Mouse (Mus musculus): ENCODE data around the gene Sapcd2.

The Sapcd2 gene

DNA sequence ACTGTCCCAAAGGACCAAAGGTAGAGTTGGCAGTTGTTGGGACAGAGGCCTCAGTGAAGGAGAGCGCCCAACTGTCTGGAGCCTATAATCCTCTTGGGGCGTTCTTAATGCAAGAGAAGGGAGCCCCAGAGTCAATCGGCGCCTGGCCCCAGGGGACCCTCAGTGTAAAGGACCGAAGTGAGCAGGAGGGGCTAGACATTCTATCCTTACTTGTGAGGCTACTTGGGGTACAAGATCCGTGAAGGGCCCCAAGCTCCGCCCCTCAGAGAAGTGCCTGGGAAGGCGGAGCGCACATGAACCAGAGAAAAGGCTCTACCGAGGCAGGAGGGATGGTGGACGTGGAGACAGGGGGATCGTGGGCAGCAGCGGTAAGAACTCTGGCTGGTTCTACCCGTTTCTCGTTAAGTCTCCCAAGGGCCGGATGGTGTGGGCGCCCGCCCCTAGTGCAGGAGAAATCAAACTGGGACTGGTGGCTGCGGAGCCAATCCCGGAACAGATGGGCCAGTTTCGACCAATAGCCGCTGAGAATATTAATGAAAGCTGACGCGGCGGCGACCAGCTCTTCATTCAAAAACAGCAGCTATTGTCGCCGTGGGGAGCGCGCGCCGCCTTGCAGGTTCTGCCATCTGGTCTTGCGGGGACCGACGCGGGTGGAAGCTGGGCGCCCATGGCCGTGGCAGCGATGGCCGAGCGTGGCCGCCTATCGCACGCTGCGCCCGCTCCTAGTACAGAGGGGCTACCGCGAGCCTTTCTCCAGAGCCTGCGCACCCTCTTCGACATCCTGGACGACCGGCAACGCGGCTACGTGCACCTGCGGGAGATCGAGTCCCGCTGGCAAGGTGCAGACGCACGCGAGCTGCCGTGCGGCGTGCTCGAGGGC is at the start of gene Sapcd2:
Gene Sapcd2, plus strand, starts transcription at position 558 of the 880 bp plus-strand sequence.
- DNase-seq (ENCODE audit: low spot score in 2 of 2), result peak; percentile 76 to 78

DNA sequence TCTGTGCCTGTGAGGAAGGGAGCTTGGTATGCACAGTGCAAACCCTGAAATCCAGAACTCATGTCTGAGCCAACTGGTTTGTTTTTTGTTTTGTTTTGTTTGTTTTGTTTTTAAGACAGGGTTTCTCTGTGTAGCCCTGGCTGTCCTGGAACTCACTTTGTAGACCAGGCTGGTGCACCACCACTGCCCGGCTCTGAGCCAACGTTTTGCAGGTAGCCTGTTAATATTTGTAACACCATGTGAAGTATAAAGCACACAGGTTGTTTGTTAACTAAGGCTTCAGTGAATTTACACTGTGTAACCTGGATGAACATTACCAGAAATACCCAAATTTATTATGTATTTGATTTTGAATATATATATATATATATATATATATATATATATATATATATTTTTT is 46.1 kb upstream of the Sapcd2 start:
- DNase-seq (ENCODE audit: low spot score in 2 of 2), result no peak

DNA sequence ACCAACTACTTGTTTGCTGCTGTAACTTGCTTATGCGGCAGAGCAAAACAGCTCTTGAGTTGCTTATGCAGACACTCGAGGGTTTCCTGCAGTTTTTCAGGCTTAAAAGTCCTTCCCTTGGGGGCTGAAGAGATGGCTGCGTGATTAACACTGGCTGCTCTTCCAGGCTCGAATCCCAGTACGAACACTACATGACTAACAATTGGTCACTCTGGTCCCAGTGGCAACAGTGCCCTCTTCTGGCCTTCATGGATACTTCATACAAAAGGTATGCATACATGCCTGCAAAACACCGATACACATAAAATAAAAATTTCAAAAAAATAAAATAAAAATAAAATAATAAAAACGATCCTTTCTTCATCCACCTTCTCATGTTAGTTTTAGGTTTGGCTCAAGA is 43.7 kb upstream of the Sapcd2 start:
- no peak for DNase-seq (ENCODE audit: low spot score in 2 of 2)

DNA sequence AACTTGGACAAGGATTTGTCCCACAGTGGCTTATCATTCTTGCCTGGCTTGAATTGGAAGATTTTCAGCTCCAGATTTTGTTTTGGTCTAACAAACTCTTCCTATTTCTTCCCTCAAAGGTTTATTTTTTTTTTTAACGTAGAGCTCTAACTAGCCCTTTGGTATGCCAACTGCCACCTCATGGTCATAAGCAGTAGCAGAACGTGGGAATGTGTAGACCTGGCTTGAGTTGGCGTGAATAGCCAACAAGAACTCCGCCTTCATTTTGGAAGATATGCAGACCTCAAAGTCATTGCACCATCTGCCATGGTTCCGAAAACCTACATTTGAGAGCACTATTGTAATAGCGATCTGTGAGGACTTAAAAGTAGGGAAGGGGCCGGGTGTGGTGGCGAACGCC is 40.7 kb upstream of the Sapcd2 start:
- DNase-seq (ENCODE audit: low spot score in 2 of 2), result no peak

DNA sequence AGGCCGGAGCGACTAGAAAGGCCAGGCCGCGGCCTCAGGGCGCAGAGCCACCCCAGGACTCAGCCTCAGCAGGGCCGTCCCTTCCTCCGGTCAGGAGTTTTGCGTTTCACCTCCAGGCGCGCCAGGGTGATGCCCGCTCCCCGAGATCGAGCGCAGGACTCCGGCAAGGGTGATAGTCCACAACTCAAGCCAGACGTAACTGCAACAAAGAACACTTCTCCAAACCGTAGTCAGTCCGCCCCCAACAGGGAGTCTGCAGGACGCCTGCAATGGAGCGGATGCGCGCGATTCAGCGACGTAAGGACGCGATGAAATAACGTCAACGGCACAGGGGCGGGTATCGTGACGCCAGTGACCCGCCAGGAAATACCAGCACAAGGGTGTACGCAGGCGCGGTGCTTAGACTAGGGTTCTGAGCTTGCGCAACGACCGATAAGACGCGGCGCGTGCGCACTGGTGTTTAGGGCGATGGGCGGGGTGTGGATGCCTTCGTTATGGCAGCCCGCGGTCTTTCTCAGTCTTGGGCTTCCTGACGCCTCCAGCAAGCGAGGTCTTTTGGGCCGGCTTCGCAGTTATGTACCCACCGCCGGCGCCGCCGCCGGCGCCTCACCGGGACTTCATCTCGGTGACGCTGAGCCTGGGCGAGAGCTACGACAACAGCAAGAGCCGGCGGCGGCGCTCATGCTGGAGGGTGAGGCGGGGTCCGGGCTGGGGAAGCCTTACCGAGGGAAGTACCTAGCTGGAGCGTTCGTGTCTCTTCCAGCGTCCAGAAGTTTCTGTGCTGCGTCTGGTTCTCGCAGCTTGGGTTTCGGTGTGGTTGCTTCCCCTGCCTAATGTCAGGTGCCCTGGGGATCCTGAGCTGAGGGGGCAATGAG is 39.6 kb upstream of the Sapcd2 start, which contains the start of gene Man1b1:
Gene Man1b1, plus strand, starts transcription at position 53 of the 875 bp plus-strand sequence.
- DNase-seq (ENCODE audit: low spot score in 2 of 2), result peak; percentile 98 to 99

DNA sequence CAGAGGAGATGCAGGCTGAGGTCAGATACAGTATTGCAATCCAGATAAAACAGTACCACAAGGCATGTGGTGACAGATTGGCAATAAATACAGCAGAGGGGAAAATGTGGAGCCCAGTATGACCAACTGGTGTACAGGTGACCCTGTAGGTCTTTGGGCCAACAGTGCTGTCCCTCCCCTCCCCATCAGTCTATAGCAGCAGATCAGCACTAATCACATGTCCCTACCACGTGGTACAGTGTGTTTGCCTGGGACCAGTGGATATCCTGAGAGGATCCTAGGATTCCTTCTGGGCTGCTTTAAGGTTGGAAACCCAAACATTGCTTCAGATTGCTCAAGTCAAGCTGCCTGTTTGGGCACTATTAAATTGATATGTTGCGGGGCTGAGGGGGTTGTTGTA is 38.6 kb upstream of the Sapcd2 start:
- no peak for DNase-seq (ENCODE audit: low spot score in 2 of 2)

DNA sequence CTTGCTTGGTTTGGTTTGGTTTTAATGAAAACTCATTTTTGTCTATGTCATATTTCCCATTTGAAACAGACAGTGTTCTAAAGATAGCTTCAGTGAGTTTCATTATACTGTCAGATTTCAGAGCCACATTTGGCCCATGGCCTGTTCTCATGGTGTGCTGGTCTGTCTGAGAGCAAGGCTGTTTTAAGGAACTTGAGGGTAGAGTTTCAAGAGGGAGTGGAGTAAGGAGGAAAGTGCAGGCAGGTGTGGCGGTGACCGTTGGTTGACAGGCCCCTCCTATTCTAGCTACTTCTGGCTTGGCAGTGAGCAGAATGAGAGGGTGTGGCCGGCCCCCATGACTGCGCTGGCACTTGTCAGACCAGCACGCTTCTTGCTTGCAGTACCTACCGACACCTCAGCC is 33.8 kb upstream of the Sapcd2 start:
- no peak for DNase-seq (ENCODE audit: low spot score in 2 of 2)

DNA sequence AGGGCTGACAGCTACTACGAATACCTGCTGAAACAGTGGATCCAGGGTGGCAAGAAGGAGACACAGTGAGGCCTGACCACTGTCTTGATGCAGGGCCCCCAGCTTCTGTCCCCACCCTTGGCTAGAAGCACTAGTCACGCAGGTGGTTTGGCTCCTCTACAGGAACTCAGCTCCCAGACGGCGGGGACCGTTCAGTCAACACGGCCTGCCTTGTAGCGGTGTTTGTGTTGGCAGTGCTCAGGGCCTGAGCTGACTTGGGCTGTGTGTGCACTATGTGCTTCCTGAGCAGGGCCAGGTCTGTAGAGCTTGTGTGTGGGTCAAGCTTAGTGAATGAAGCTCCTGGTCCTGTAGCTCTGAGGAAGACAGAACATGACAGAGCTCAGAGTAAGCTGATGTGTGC is 24.0 kb upstream of the Sapcd2 start:
- DNase-seq (ENCODE audit: low spot score in 2 of 2), result no peak

DNA sequence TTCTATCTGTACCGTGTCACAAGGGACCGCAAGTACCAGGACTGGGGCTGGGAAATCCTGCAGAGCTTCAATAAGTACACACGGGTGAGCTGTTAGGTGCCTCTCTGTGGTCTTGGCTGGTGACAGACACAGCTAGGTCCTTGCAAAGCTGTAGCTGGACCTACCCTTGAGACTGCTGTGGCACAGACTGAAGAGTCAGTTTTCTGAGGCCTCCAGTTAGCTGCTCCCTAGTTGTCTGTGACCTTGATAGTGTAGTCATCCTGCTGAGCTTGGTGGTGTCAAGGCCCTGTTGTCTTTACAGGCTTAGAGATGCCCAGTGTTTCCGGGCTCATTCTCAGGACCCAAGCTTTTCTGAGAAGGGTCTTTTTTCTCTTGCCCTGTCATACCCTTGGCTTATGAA is 22.6 kb upstream of the Sapcd2 start:
- DNase-seq (ENCODE audit: low spot score in 2 of 2), result no peak

DNA sequence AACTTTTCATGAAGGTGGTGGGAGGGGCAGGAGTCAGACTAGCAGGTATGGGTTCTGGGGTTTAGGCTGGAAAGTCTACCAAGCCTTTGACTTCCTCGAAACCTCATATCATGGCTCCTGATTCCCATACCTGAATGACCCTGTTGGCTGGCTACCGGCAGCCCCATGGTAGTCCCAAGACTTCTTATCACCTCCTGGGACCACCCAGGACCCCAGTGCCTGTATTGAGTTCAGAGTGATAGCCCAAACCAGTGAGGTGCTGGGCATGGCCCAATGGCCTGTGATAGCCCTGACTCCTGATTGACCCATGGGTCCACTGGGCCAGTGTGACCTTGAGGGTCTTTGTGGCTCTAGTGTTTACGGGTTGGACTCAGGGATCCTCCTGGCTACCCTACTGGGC is 21.4 kb upstream of the Sapcd2 start:
- DNase-seq (ENCODE audit: low spot score in 2 of 2), result peak in 1 of 2 experiments; percentile 15

DNA sequence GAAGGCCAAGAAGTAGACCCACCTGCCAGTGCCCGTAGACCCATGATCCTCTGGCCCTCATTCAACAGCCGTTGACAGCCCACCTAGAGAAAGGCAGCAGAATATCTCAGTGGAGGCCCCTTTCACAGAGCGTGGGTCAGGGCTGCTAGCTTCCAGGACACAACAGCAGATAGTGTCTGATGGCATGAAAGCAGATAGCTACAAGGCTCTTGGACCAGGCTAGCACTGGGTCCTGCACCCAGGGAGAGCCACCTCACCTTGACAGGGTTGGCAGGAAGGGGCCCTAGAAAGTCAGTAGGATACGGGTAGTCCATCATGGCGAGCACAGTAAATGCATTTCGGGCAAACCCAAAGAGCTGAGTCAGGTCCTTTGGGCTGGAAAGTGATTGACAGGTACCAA is 17.9 kb upstream of the Sapcd2 start:
- DNase-seq (ENCODE audit: low spot score in 2 of 2), result no peak

DNA sequence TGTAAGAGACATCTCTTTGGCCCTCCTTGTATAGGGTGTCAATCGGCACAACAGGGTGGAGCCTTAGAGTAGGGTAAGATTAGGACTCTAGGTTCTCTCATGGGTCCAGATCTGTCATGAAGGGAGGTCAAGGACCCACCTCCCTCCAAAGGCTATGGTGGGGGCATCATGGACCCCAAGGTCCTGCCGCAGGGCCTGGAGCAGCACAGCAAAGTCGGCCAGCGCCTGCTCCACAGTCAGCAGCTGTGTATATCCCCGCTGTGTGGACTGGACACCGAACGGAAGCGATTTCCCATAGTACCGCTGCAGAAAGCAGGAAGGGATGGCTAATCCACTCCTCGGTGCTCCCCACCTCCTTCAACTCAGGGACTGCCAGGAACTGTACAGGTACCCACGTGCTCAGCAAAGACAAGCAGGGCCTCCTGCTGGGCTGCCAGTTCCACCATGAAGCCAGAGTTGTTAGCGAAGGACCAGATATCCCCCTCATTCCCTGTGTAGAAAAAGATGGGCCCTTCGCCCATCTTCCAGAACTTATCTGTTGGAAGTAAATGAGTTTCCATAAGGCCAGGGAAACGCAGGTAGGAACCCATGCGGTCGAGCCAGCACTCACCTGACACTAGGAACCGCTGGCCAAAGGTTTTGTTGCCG is 16.6 kb upstream of the Sapcd2 start:
- DNase-seq (ENCODE audit: low spot score in 2 of 2), result peak in 1 of 2 experiments; percentile 55

DNA sequence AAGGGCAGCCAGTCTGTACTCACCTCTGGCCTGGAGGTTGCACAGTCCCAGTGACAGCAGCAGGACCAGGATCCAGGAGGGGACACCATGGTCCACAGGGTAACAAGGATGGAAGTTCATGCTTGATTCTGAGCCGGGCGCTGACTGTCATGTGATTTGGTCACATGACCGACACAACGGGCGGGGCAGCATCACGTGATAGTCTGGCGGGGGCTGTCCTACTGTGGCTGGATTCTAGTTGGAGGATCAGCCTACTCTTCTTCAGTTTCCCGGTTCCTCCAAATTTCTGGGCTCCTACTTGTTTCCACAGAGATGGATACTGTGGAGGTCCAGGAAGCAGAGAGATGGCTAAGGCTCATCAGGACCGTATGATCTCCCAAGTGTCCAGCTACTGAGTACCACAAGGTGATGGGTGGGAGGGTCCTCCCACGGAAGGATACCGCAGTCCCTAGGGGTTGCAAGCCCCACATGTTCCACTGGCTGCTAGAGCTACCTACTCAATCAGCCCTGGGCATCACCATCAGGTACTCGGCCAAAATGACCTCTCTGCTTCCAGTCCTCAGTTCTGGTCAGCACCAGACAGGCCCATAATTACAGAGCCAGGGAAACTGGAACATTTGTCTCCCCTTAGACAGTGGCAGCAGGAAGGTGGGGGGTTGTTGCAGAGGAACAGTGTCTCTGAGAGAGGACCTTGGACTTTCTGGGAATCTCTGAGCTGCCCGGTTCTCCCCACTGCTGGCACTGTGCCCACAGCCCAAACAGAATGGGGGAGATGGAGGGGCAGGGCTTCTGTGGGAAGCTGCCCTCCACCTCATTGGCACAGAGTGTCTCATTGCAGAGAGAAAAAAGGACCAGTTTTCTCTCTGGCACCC is 15.7 kb upstream of the Sapcd2 start, which contains the start of gene Dpp7:
Gene Dpp7, minus strand, starts transcription at position 152 of the 872 bp plus-strand sequence.
- DNase-seq (ENCODE audit: low spot score in 2 of 2), result peak; percentile 70 to 80

DNA sequence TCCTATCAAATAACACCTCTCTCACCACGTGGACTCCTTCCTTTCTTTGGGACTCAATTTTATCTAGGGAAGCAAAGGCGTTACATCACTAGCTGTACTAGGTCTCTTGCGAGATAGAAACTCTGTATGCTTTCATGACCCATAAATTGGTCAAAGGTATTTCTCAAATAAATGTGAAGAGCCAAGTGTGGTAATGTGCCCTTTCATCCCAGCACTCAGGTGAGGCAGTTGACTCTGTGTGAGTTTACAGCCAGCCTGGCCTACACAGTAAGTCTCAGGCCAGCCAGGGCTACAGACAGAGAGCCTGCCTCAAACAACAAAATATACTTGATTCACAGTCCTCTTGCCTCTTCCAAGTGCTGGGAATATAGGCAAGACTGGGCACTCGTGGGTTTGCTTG is 12.3 kb upstream of the Sapcd2 start:
- no peak for DNase-seq (ENCODE audit: low spot score in 2 of 2)

DNA sequence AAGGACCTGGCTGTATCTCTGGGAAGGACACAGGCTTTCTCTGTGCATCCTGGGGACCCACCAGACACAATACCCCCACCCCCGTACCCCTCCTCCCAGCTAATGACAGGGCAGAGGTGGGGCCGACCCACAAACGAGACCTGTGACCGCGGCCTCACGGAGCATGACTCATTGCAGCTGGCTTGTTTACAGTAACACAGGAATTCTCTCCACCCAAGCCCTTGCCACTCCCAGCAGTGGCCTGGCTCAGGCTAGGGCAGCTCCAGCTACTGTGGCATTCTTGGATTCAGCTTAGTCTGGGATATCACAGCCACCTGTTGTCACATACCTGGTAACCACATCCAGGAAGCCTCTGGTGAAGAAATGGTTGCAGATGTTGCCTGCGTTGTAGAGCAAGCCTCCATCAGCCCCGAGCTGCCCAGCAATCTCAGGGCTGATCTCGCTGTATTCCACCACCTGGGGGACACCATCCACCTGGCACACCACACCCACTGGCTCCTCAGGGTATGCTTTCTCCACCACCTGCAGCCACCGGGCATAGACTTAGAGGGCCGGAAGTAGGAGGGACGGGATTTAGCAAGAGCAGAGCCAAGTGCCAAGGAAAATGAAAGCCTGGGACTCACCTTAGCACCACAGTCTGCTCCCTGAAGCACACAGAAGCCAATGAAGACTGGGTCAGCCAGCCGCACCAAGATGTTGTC is 8.5 kb upstream of the Sapcd2 start:
- DNase-seq (ENCODE audit: low spot score in 2 of 2), result no peak

DNA sequence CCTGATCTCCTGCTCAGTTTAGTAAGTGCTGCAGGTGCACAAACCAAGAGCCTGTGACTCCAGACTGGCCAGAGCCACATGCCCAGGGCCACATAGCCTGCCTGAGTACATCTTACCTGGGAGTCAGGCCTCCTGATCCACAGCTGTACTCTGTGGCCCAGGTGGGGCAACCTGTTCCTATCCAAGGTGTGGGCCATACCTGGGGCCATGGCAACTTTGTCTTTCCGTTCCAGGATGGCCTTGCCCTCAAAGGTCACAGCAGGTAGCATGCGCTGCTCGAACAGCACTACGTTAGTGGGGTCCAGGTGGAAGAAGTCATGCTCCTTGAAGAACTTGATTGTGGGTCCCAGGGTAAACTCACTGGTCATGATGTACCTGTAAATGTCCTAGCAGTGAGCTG is 7.8 kb upstream of the Sapcd2 start:
- DNase-seq (ENCODE audit: low spot score in 2 of 2), result no peak

DNA sequence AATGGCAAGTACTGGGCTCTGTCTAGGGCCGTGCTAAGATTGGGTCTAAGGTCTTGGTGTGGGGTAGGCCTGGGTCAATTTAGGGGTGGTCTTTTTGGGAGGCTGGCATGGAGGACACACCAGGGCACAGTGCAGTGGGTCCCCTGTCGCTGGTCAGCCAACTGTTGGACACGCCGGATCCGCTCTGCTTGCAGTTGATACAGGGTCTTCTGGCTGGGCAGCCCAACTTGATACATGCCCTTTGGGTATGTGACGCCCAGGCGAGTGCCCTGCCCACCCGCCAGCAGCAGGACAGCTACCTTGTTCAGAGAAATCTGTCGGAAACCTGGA is 7.4 kb upstream of the Sapcd2 start:
- DNase-seq (ENCODE audit: low spot score in 2 of 2), result no peak

DNA sequence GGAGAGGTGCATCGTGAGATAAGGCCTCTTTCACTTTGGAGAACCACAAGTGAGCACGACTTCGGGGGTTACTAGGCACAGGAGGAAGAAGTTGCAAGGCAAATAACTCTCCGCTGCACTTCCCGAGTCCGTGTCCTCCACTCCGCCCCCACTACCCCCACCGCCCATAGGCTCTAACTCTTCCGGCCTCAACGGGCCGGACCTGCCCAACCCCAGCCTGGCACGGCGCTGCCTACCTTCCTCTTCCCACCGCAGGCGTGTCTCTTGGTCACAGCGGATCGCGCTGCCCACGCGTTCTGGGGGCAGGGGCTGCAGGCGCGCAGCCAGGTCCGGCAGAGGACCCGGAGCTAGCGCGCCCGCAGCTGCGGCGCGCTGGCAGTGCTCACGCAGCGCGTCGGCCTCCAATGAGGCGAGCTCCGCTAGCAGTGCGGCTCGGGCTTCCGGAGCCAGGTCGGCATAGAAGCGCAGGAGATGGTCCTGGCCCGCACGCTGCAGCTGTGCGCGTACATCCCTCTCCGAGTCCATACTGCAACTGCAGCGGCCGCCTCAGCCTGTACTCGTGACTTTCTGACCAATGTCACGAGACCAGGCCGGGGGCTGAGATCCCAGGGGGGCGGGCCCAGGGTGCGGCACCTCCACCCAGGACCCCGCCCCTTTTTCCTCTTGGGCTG is 6.9 kb upstream of the Sapcd2 start, which contains the start of gene Uap1l1:
Gene Uap1l1, minus strand, starts transcription at position 592 of the 671 bp plus-strand sequence.
- peak; percentile 82 to 87 for DNase-seq (ENCODE audit: low spot score in 2 of 2)

DNA sequence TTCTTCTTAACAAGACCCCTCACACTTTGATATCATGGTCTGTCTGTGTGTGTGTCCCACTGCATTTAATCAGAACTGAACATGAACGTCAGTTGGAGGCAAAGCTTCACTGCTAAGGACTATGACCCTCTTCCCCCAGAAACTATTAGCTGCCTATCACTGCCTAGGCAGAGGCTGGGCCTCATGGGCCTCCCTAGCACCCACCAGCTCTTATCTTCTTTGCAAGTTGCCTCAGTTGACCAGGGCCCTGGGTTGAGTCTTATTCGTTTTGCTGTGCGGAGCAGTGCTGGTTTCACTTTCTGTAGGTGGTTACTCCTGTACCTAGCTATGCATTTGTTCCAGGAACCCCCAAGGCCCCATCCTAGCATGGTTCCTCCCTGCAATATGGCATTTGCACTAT is 2.1 kb upstream of the Sapcd2 start:
- no peak for DNase-seq (ENCODE audit: low spot score in 2 of 2)

All from urinary bladder, postnatal 4 days (tissue).